Mouse (Mus musculus): ENCODE data around the gene Dph1.

- TF ChIP-seq CTCF (IDR thresholded peaks at IDR 0.05; ENCODE audit: control insufficient read depth, insufficient read depth, low read length) (peak; percentile 93), POLR2A (IDR thresholded peaks at IDR 0.05; ENCODE audit: borderline replicate concordance, control insufficient read depth, low read depth, low read length) (peak; percentile 46; the same call in 1 of the 2 replicates)
Measured at GRCm38 (mm10) chr11:75165441-75166192, 25.4 kb downstream of the Dph1 start.
